ENCODE assay signal across 8 mouse cellular contexts in the genomic region with DNA sequence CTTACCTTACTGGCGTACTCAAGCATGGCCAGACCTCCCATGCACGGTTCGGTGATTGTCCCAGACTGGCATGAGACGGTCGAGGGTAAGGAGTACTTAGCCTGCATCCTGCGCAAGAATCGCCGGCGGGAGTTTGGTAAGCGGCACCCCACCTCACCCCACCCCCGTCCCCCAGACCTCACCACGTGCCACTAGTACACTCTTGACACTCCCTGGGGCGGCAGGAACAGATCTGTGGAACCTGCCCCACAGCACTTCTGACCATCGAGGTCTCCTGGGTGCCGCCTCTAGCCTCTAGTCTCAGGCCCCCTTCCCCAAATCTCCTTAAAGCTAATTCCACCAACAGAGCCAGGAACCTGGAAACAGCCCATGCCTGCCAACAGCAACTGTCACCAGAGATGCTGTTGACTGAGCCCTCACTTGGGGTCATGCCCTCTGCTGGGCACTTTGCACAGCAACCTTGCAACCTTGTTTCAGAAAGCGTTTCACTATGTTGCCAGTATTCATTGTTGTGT. TPM values are rescaled to one million over a fixed set of nuclear protein-coding genes. Genes with fewer than 3 reads are reported as not detected.
DNase-seq lines count a peak whose midpoint lies in the region; ATAC-seq and TF ChIP-seq lines count a peak whose summit lies in the region.

No protein-coding gene starts in this region.

- WGBS in cerebellum, adult 2 months = under 1% methylated on average over 16 of the region's 16 CpGs
- 3% methylated on average over 16 of the region's 16 CpGs for WGBS in limb, embryonic 11.5 days
- WGBS in midbrain, embryonic 12.5 days = 2% methylated on average over 16 of the region's 16 CpGs

- peaks cover 8% of the 10 kb centered on the region; the same call in 1 of the 2 replicates for H3K4me1 ChIP-seq in cerebellum, adult 2 months (ENCODE audit: control insufficient read depth, insufficient read depth, low read length)
- H3K4me1 ChIP-seq in limb, embryonic 11.5 days (ENCODE audit: control insufficient read depth, insufficient read depth, low read length) = peaks cover 9% of the 10 kb centered on the region; the same call in 1 of the 2 replicates
- peaks cover 19% of the 10 kb centered on the region for H3K4me1 ChIP-seq in midbrain, embryonic 12.5 days
- peaks cover 11% of the 10 kb centered on the region for H3K4me1 ChIP-seq in testis, adult 2 months (ENCODE audit: control insufficient read depth, insufficient read depth, low read length)

- no peaks in the 10 kb centered on the region for H3K27me3 ChIP-seq in cerebellum, adult 2 months (ENCODE audit: control insufficient read depth, insufficient read depth, low read length)
- no peaks in the 10 kb centered on the region for H3K27me3 ChIP-seq in limb, embryonic 11.5 days (ENCODE audit: control insufficient read depth, insufficient read depth, low read length)
- no peaks in the 10 kb centered on the region for H3K27me3 ChIP-seq in midbrain, embryonic 12.5 days
- H3K27me3 ChIP-seq in testis, adult 2 months (ENCODE audit: control insufficient read depth, insufficient read depth, low read length) = no peaks in the 10 kb centered on the region

- H3K36me3 ChIP-seq in limb, embryonic 11.5 days (ENCODE audit: control insufficient read depth, insufficient read depth, low read length) = no peaks in the 10 kb centered on the region
- H3K36me3 ChIP-seq in midbrain, embryonic 12.5 days = no peaks in the 10 kb centered on the region
- no peaks in the 10 kb centered on the region for H3K36me3 ChIP-seq in testis, adult 2 months (ENCODE audit: control insufficient read depth, insufficient read depth, low read length)

- ATAC-seq in granulocyte monocyte progenitor cell, adult 5-6 weeks (replicated peaks; ENCODE audit: poor library complexity, severe bottlenecking) = peak; percentile 74
- 0 out of 2 replicates have a peak, but pooled peaks have one; percentile 26 for ATAC-seq in limb, embryonic 11.5 days (ENCODE audit: insufficient number of reproducible peaks, low FRiP score, low TSS enrichment, low read depth)
- peak; percentile 67 for ATAC-seq in midbrain, embryonic 12.5 days (ENCODE audit: low FRiP score, low read depth)

- H3K9me3 ChIP-seq in limb, embryonic 11.5 days (ENCODE audit: control insufficient read depth, low read length) = no peaks in the 10 kb centered on the region
- no peaks in the 10 kb centered on the region for H3K9me3 ChIP-seq in midbrain, embryonic 12.5 days

- H3K4me2 ChIP-seq in limb, embryonic 11.5 days (ENCODE audit: low read depth, severe bottlenecking) = peak overlapping the region; percentile 95
- peak overlapping the region; percentile 93 for H3K4me2 ChIP-seq in midbrain, embryonic 12.5 days (replicated peaks)

- peak; percentile 59; the same call in 1 of the 2 replicates for TF ChIP-seq CTCF in cerebellum, adult 2 months (IDR thresholded peaks at IDR 0.05; ENCODE audit: borderline replicate concordance, insufficient read depth, low read depth, low read length)
- no peak for TF ChIP-seq CTCF in testis, adult 2 months (IDR thresholded peaks at IDR 0.05; ENCODE audit: control insufficient read depth, insufficient read depth, insufficient replicate concordance, low read depth, low read length)

- DNase-seq in kidney, adult 18-20 months = peak; percentile 21
- no peak for DNase-seq in kidney, postnatal 14 days
- DNase-seq in cerebellum, adult 2 months = peak; percentile 48 to 54
- peak; percentile 59 for DNase-seq in limb, embryonic 11.5 days (ENCODE audit: low spot score)
- no peak for DNase-seq in left cerebral cortex, adult 8-10 months (ENCODE audit: low spot score in 2 of 2)

- TF ChIP-seq POLR2A in cerebellum, adult 2 months (IDR thresholded peaks at IDR 0.05; ENCODE audit: borderline replicate concordance, insufficient read depth, low read length) = no peak
- TF ChIP-seq POLR2A in testis, adult 2 months (IDR thresholded peaks at IDR 0.05; ENCODE audit: control insufficient read depth, low read depth, low read length) = no peak

- peak overlapping the region; percentile 55 for H3K9ac ChIP-seq in limb, embryonic 11.5 days (ENCODE audit: low read length)
- peak overlapping the region; percentile 72 for H3K9ac ChIP-seq in midbrain, embryonic 12.5 days (replicated peaks)

- H3K4me3 ChIP-seq in cerebellum, adult 2 months (replicated peaks; ENCODE audit: insufficient read depth, low read depth, low read length) = peak overlapping the region; percentile 81
- peak overlapping the region; percentile 56 for H3K4me3 ChIP-seq in limb, embryonic 11.5 days (ENCODE audit: low read depth, low read length)
- peak overlapping the region; percentile 58 for H3K4me3 ChIP-seq in midbrain, embryonic 12.5 days
- peak overlapping the region; percentile 91 for H3K4me3 ChIP-seq in testis, adult 2 months (ENCODE audit: control insufficient read depth, low read depth, low read length)

- peak overlapping the region; percentile 58 for H3K27ac ChIP-seq in cerebellum, adult 2 months (ENCODE audit: insufficient read depth, low read length)
- no peak overlapping the region for H3K27ac ChIP-seq in limb, embryonic 11.5 days (replicated peaks; ENCODE audit: low read depth, low read length)
- H3K27ac ChIP-seq in midbrain, embryonic 12.5 days (replicated peaks) = no peak overlapping the region
- no peak overlapping the region for H3K27ac ChIP-seq in testis, adult 2 months (ENCODE audit: control insufficient read depth, insufficient read depth, low read depth, low read length)

RNA-seq across cellular contexts. Expression of gene Rsg1, which starts 0.6 kb away (rescaled TPM):
- 4.7 and 6.8 TPM in 2 replicates for polyA plus RNA-seq in cerebellum, adult 2 months (2012; rRNA removed)
- 1.4 and 1.8 TPM in 2 replicates for total RNA-seq in granulocyte monocyte progenitor cell, adult 5-6 weeks (2014; fragmentation: Nextera tagmentation)
- 1.4 and 2.6 TPM in 2 replicates for total RNA-seq in granulocyte monocyte progenitor cell, adult 5-6 weeks (2017)
- 5.3 and 8.7 TPM in 2 replicates for polyA plus RNA-seq in limb, embryonic 11.5 days (2014; fragmentation: Nextera tagmentation; extraction: Ambion mirVana)
- polyA plus RNA-seq in midbrain, embryonic 12.5 days (2016; fragmentation: Nextera tagmentation; extraction: Ambion mirVana) = 6.4 and 7.1 TPM in 2 replicates
- 2.3 and 2.9 TPM in 2 replicates for polyA plus RNA-seq in testis, adult 2 months (2012; rRNA removed)
- 1 to 10 TPM; 3.3 to 5.0 (median 4.1) TPM for total RNA-seq in left cerebral cortex, adult 8-10 months (2022)

RNA-seq across cellular contexts. Expression of gene Arhgef19, which starts 24.9 kb away (rescaled TPM):
- polyA plus RNA-seq in cerebellum, adult 2 months (2012; rRNA removed) = 14.0 and 15.0 TPM in 2 replicates
- total RNA-seq in granulocyte monocyte progenitor cell, adult 5-6 weeks (2014; fragmentation: Nextera tagmentation) = not detected in 2 replicates
- total RNA-seq in granulocyte monocyte progenitor cell, adult 5-6 weeks (2017) = not detected in 2 replicates
- polyA plus RNA-seq in limb, embryonic 11.5 days (2014; fragmentation: Nextera tagmentation; extraction: Ambion mirVana) = 4.6 and 5.2 TPM in 2 replicates
- 2.1 and 2.7 TPM in 2 replicates for polyA plus RNA-seq in midbrain, embryonic 12.5 days (2016; fragmentation: Nextera tagmentation; extraction: Ambion mirVana)
- 0.65 and 1.3 TPM in 2 replicates for polyA plus RNA-seq in testis, adult 2 months (2012; rRNA removed)
- 10 to 100 TPM; 13.7 to 18.3 (median 15.8) TPM for total RNA-seq in left cerebral cortex, adult 8-10 months (2022)

Comparison
In these comparisons a context has a peak if more than half of its experiments do, and no peak if none do; other contexts are left out.
1. DNase-seq: peak in kidney, adult 18-20 months (single experiment), cerebellum, adult 2 months (2 of 2) and limb, embryonic 11.5 days (single experiment); none in kidney, postnatal 14 days (single experiment) and left cerebral cortex, adult 8-10 months (0 of 2).
2. Peak in every context shown above with its lines, with median percentiles within 50 percentile points of each other: H3K4me3 ChIP-seq and ATAC-seq.